Mouse (Mus musculus): Measurements from ENCODE around the gene Mlx.
A peak's percentile ranks its signal among the peaks of the same experiment; 100 is the strongest.

The Mlx gene

DNA sequence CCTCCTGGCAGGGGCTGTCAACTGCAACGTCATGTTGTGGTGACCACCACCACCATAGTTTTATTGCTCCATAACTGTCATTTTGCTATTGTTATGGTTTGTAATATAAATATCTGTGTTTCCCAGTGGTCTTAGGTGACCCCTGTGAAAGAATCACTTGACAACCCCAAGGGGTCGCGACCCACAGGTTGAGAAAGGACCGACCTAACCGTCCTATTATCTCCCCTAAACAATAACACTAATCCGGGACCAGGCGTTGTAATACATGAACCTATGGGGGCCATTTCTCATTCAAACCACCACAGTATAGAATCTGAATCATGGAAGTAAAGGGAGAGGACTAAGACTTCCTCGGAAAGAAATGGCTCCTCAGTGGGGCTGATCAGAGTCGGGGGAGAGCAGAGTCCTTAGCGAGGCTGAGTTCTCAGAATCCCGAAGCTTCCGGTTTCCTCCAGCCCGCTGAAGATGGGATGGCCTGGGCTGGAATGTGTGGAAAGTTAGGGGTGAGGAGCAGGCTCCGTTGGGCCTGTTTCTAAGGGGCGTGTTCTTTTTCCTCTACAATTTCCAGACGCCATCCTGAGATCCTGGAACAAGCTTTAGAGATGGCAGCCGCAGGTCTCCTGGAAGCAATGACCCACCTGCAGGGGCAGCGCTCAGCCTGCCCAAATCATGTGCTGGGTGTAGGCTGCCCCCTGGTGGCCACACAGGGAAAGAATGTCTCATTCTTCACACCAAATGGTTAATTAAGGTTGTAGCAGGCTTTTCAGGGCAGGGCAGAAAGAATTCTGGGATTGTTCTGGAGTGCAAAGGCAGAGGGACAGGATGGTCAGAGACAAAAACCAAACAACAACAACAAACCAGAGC, 20.3 kb upstream of the Mlx start:
- DNase-seq: peak; percentile 67

DNA sequence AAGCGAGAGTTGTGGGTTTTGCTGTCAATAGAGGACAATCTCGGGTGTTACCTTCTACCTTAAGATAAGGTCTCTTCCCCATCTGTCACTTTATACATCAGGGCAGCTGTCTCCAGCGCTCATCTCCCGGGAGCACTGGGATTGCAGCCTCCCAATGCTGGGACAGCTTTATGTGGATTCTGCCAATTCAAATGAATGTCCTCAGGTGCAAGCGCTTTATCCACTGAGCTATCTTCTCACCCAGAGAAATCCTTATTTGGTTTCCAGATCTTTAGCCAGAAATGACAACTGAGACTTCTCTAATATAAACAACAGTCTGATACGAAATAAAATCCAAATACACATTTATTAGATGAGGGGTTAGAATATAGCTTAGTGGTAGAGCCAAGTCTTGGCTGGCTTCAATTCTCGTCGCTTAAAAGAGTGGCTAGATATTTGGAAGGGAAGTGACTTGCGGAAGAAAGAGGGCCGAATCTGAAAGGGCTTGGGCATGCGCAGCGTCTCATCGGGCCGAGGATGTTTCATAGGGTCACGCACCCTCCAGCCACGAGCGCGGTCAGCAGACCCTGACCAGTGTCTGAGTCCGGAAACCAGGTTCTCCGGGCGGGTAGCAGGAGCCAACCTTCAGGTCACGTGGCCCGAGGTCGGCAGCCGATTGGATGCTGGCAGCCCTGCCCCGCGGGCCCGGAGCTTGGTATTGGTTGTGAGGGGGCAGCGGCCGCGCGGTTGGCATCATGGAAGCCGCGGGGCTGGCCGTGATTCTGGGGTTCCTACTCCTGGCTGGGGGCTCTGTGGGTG, 17.5 kb upstream of the Mlx start, which contains the start of gene Naglu:
Gene Naglu (plus strand): TSS at position 622 of the 798 bp plus-strand sequence.
- DNase-seq: peak; percentile 96

GRCm38 (mm10) chr11:101070189-101070527, 16.9 kb upstream of the Mlx start:
- no peak for DNase-seq

DNA sequence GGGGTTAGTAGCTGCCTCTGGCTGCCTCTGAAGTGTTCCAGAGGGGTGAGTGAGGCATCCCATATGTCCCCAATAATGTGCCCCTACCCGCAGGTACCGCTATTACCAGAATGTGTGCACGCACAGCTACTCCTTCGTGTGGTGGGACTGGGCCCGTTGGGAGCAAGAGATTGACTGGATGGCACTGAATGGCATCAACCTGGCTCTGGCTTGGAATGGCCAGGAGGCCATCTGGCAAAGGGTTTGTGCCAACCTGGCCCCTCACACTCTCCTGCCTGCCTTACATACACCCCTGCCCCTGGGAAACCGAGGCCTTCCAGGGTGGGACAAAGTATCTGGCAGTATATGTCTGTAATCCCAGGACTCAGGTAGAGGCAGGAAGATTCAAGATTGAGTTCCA, 16.1 kb upstream of the Mlx start:
- DNase-seq: no peak

GRCm38 (mm10) chr11:101071810-101072428, 15.2 kb upstream of the Mlx start:
- DNase-seq: no peak

DNA sequence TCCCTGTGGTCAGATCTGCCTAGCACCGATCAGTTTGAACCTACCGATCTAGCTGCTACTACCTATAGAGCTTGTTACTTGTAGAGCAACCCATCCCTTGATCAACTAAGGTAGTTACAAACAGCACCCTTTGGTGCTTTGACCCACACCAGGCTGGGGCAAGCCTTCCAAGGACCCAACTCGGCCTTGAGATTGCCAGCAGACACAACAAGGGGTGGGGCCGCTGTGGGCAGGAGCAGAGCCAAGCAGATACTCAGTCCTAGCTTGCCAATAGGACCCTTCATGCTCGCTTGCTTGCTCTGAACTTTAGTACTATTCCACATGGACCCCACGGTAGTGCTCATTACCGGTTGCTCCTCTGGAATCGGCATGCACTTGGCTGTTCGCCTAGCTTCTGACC, 9.0 kb upstream of the Mlx start, which contains the start of gene Hsd17b1:
Gene Hsd17b1 (plus strand): TSS at position 291 of the 400 bp plus-strand sequence.
- DNase-seq: no peak

DNA sequence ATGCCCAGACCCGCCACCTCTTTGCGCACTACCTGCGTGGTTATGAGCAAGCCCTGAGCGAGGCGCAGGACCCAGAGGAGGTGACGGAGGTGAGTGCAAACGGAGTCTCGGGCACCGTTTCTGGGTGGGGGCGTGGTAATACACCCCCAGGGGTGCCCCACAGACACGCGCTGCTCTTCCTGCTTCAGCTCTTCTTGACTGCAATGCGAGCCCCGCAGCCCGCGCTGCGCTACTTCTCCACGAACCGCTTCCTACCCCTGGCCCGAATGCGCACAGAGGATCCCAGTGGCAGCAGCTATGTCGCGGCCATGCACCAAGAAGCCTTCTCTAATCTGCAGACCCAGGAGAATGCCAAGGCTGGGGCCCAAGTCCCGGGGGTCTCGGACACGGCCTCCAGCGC, 7.3 kb upstream of the Mlx start:
- no peak for DNase-seq

GRCm38 (mm10) chr11:101080421-101080820, 6.7 kb upstream of the Mlx start:
- no peak for DNase-seq

GRCm38 (mm10) chr11:101081659-101082058, 5.4 kb upstream of the Mlx start:
- DNase-seq: no peak

DNA sequence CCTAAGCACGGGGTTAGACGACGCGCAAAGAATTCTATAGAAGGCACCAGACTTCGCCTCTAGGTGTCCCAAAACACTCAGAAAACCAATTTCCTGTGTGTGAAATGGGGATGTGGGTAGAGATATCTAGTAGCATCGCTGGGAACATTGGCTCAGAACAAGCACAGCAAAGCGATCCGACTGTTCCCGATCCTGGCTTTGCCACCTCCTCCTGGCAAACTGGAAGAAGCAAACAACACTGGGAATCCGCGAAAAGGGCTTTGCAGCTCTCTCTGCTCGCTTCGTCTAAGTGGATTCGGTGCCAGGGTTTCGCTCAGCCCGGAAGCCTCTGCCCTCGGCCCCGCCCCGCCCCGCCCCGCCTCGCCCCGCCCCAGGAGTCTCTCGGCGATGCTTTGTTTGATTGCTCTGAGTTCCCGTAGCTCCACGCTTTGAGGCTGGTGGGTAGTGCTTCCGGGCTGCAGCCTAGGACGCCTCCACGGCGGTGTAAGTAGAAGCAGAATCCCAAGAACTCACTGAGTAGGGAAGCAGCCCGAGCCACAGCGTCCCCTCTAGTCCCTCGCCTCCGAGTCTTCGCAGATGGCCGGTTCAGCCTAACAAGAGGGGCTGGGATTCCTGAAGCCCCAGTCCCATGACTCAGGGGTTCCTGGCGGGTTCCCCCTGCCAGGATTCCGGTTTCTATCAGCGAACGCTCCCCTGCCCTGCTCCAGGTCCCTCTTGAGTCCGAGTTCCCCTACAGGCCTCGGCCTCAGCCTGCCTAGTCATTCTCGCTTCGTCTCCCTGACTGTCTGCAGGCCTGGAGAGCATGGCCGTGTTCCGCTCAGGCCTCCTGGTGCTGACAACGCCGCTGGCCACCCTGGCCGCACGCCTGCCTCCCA, 4.6 kb upstream of the Mlx start, which contains the start of gene Coasy:
Gene Coasy (plus strand): TSS at position 358 of the 875 bp plus-strand sequence.
- peak; percentile 90 for DNase-seq

DNA sequence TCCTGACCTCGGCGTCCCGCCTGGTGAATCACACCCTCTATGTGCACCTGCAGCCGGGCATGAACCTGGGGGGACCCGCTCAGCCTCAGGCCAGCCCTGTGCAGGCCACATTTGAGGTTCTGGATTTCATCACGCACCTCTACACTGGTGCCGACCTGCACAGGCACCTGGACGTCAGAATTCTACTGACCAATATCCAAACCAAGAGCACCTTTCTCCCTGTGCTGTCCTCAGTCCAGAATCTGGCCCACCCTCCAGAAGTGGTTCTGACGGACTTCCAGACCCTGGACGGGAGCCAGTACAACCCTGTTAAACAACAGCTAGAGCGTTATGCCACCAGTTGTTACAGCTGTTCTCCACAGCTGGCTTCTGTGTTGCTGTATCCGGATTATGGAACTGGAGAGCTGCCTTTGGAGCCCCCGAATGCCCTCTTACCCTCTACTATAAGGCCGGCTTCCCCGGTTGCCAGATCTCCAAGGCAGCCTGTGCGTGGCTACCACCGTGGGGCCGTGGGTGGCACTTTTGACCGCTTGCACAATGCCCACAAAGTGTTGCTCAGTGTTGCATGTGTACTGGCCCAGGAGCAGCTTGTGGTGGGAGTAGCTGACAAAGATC, 3.9 kb upstream of the Mlx start:
- no peak for DNase-seq

DNA sequence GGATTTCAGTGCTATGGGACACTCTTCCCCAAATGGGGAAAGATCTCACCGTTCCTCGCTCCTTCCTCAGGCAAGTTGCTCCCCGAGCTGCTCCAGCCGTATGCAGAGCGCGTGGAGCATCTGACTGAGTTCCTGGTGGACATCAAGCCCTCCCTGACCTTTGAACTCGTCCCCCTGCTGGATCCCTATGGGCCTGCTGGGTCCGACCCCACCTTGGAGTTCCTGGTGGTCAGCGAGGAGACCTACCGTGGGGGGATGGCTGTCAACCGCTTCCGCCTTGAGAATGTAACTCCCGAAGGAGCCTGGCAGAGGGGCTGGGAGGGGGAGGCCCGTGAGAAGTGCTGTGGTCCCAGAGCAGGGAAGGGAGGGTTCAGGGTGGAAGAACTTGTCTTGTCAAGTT, 2.8 kb upstream of the Mlx start:
- no peak for DNase-seq

DNA sequence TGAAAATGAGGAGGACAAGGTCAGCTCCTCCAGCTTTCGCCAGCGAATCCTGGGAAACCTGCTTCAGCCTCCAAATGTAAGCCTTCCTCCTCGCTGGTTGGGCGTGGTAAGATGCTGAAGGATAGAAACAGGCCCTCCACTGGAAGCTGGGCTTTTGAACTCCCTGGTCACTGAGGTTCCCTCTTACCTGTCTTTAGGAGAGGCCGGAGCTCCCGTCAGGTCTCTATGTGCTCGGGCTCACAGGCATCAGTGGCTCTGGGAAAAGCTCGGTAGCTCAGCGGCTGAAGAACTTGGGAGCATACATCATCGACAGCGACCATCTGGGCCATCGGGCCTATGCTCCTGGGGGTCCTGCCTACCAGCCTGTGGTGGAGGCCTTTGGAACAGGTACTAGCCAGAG, 2.3 kb upstream of the Mlx start:
- DNase-seq: no peak

DNA sequence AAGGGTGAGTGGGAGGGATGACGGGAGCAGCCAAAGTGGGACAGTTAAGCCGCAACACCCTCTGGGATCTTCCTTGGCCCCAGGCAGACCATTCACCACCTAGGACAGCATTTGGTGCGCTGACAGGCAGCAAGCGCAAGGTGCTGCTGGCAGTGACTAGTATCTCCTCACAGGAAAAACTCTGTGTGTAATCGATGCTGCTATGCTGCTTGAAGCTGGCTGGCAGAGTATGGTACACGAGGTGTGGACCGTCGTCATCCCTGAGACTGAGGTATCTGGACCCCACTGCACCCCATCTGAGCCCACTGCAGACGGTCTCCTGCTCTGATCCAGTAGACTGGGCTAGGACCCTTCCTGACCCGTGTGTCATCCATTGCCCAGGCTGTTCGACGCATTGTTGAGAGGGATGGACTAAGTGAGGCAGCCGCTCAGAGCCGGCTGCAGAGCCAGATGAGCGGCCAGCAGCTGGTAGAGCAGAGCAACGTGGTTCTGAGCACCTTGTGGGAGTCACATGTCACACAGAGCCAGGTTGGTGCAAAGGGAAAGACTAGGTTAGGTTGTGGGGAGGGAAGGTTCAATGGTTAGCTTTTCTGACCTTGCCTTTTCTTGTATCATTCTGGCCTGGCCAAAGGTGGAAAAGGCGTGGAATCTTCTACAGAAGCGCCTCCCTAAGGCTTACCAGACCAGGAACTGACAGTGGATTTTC, 1.3 kb upstream of the Mlx start:
- no peak for DNase-seq

- DNase-seq: no peak
Measured at GRCm38 (mm10) chr11:101086323-101086674, 778 bp upstream of the Mlx start.

DNA sequence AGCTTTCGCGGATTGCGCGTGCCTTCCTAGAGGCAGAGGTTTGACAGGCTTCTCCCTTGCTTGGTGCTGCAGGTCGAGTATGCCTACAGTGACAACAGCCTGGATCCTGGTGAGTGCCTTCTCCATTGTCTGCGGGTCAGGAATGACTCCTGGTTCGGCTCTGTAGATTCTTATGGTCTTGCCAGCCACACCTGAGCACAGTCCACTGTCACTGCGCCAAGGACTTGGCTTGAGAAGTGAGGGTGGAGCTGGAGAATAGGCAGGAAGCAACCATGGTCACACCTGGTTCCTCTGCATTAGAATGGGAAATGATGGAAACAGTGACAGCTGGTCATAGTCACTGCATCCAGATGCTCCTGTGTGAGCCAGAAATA, 592 bp downstream of the Mlx start:
- DNase-seq: no peak

GRCm38 (mm10) chr11:101089931-101090330, 2.9 kb downstream of the Mlx start:
- DNase-seq: no peak

- DNase-seq: no peak
Measured at GRCm38 (mm10) chr11:101094930-101095313, 7.8 kb downstream of the Mlx start.

DNA sequence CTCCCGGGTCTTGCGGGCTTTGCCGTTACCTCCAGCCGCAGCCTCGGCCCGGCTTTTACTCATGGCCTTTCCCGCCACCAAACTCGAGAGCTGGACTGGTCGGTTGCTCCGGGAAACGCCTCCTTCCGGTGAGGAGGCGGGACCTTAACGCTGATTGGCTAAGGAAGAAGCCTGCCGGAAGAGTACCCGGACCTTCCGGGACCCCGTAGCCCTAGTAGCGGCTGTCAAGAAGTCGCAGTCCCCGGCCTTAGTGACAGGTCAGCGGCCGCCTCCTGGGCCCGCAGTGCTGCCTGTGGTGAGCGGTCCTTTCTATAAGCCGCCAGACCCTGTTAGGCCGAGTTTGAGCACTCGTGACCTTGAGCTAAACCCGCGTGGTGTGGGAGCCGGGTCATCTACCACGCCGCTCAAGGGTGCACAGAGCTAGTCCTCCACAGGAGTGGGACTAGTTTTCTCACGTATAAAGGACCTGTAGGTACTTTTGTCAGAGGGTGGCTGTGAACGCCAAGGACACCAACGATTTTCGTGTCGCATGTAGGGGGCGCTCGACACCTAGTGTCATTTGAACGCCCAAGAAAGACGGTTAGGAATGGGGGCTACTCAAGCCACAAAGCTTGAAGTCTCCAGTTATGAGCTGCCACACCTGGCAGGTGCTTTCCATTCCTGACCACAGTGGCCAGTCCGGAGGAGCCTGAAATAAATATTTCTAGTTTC, 8.4 kb downstream of the Mlx start, which contains the start of gene Psmc3ip:
Gene Psmc3ip (minus strand): TSS at position 123 of the 711 bp plus-strand sequence.
- DNase-seq: peak; percentile 94

DNA sequence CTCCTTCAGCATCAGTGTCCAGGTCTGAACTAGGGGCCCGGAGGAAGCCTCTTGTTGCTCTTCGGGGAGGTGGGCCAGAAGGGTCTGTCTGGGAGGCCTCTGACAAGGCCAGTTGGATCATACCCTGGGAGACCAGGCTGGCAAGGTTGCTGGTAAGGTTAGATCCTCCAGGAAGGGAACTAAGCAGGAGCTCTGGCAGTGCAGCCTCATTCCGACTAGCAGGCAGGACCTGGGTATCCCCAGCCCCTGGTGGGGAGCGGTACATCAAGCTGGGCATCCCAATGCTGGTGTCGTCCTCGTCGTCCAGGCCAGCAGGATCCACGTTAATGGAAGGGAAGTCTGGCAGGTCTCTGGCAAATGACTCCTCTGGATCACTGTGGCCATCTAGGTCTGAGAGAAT, 11.2 kb downstream of the Mlx start:
- no peak for DNase-seq

- no peak for DNase-seq
Measured at GRCm38 (mm10) chr11:101103011-101103410, 15.9 kb downstream of the Mlx start.
